9 mouse cellular contexts compared by ENCODE assay signal in the genomic region with DNA sequence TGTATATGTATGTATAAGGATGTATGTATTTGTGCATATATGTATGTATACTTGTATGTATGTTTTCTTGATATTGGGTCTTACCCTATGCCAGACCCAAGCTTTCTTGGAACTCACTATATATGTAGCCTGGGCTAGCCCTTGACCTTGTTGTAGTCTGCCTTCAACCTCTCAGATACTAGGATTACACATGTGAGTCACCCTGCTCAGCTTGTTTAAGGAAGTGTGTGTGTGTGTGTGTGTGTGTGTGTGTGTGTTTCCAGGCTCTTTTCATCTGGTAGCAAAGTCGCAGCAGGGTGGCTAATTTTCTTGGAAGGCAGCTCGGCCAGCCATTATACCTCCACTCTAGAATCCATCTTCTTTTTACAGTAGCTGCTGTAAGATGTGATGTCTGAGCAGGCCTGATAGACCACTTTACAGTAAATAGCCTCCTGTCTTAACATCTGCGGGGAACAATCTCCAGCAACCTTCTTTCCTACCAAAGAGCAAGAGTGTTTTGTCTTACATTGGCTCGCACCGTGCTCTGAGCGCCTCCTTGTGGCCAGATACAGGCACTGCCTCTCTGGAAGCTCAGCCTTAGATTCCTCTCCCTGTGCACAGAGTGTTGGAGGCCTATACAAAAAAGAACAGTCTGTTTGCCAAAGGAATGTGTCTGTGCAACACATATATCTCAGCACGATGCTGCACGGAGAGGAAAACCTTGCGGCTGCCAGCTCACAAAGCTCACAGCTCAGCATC. TPM values are rescaled to one million over a fixed set of nuclear protein-coding genes. Genes with fewer than 3 reads are reported as not detected.
DNase-seq lines count a peak whose midpoint lies in the region; ATAC-seq and TF ChIP-seq lines count a peak whose summit lies in the region.
"Had no signal": no experiment of that assay in that cellular context is flagged by ENCODE, and none has a peak within 500 bp of the region (broad histone marks: within the 10 kb centered on the region; RNA-seq: fewer than 3 reads in every experiment).

No protein-coding gene starts in this region.

- no peaks in the 10 kb centered on the region for H3K9me3 ChIP-seq in embryonic facial prominence, embryonic 15.5 days (replicated peaks)
- no peaks in the 10 kb centered on the region for H3K9me3 ChIP-seq in heart, embryonic 15.5 days (replicated peaks)
- no peaks in the 10 kb centered on the region for H3K9me3 ChIP-seq in liver, embryonic 11.5 days (ENCODE audit: control insufficient read depth, low read length)
- H3K9me3 ChIP-seq in neural tube, embryonic 11.5 days (ENCODE audit: control insufficient read depth, low read length): no peaks in the 10 kb centered on the region
- H3K9me3 ChIP-seq in stomach, embryonic 16.5 days (replicated peaks; ENCODE audit: control insufficient read depth, low read length): no peaks in the 10 kb centered on the region

- no peak overlapping the region for H3K4me2 ChIP-seq in embryonic facial prominence, embryonic 15.5 days (replicated peaks)
- H3K4me2 ChIP-seq in heart, embryonic 15.5 days: no peak overlapping the region
- H3K4me2 ChIP-seq in liver, embryonic 11.5 days: no peak overlapping the region
- no peak overlapping the region for H3K4me2 ChIP-seq in neural tube, embryonic 11.5 days (ENCODE audit: low read depth)
- no peak overlapping the region for H3K4me2 ChIP-seq in stomach, embryonic 16.5 days (ENCODE audit: low read depth, low read length)

- no peak overlapping the region for H3K27ac ChIP-seq in bone marrow macrophage, adult 2 months (ENCODE audit: insufficient read depth, low read depth, low read length)
- 0 out of 2 replicates have a peak overlapping the region, but pooled peaks have one; percentile 55 for H3K27ac ChIP-seq in embryonic facial prominence, embryonic 15.5 days (replicated peaks)
- H3K27ac ChIP-seq in heart, embryonic 15.5 days: no peak overlapping the region
- no peak overlapping the region for H3K27ac ChIP-seq in liver, embryonic 11.5 days (ENCODE audit: low read depth, low read length)
- H3K27ac ChIP-seq in neural tube, embryonic 11.5 days (ENCODE audit: low read depth, low read length): 0 out of 2 replicates have a peak overlapping the region, but pooled peaks have one; percentile 6
- no peak overlapping the region for H3K27ac ChIP-seq in stomach, embryonic 16.5 days (ENCODE audit: low read length)

- H3K27me3 ChIP-seq in embryonic facial prominence, embryonic 15.5 days: no peaks in the 10 kb centered on the region; the same call in 1 of the 2 replicates
- no peaks in the 10 kb centered on the region for H3K27me3 ChIP-seq in heart, embryonic 15.5 days
- H3K27me3 ChIP-seq in liver, embryonic 11.5 days (replicated peaks; ENCODE audit: control insufficient read depth, insufficient read depth, low read length): no peaks in the 10 kb centered on the region
- H3K27me3 ChIP-seq in neural tube, embryonic 11.5 days (ENCODE audit: control insufficient read depth, insufficient read depth, low read length): no peaks in the 10 kb centered on the region
- H3K27me3 ChIP-seq in stomach, embryonic 16.5 days (ENCODE audit: control insufficient read depth, insufficient read depth, low read length): no peaks in the 10 kb centered on the region

- TF ChIP-seq POLR2A in bone marrow macrophage, adult 2 months (IDR thresholded peaks at IDR 0.05; ENCODE audit: borderline replicate concordance, low read depth, low read length): no peak

- 15% methylated on average over 9 of the region's 9 CpGs for WGBS in embryonic facial prominence, embryonic 15.5 days
- 23% methylated on average over 9 of the region's 9 CpGs for WGBS in heart, embryonic 15.5 days
- WGBS in liver, embryonic 11.5 days: 24% methylated on average over 9 of the region's 9 CpGs
- 23% methylated on average over 9 of the region's 9 CpGs for WGBS in neural tube, embryonic 11.5 days
- 17% methylated on average over 9 of the region's 9 CpGs for WGBS in stomach, embryonic 16.5 days

- H3K9ac ChIP-seq in embryonic facial prominence, embryonic 15.5 days: no peak overlapping the region
- no peak overlapping the region for H3K9ac ChIP-seq in heart, embryonic 15.5 days
- H3K9ac ChIP-seq in liver, embryonic 11.5 days (ENCODE audit: low read depth, low read length): no peak overlapping the region
- H3K9ac ChIP-seq in neural tube, embryonic 11.5 days (ENCODE audit: low read length): no peak overlapping the region
- H3K9ac ChIP-seq in stomach, embryonic 16.5 days (ENCODE audit: low read length): no peak overlapping the region

- ATAC-seq in embryonic facial prominence, embryonic 15.5 days (ENCODE audit: insufficient number of reproducible peaks, low FRiP score, low TSS enrichment, low read depth): peak; percentile 58; the same call in 1 of the 2 replicates
- 0 out of 2 replicates have a peak, but pooled peaks have one; percentile 39 for ATAC-seq in heart, embryonic 15.5 days (replicated peaks; ENCODE audit: insufficient number of reproducible peaks, insufficient read depth, low FRiP score, low read depth)
- ATAC-seq in liver, embryonic 11.5 days (replicated peaks; ENCODE audit: low FRiP score): no peak; the same call in 1 of the 2 replicates
- ATAC-seq in neural tube, embryonic 11.5 days (ENCODE audit: insufficient read depth, low FRiP score, low TSS enrichment): peak; percentile 48; the same call in 1 of the 2 replicates
- peak; percentile 74 for ATAC-seq in stomach, embryonic 16.5 days (ENCODE audit: insufficient read depth, low FRiP score)

- H3K36me3 ChIP-seq in embryonic facial prominence, embryonic 15.5 days: no peaks in the 10 kb centered on the region
- no peaks in the 10 kb centered on the region for H3K36me3 ChIP-seq in heart, embryonic 15.5 days
- no peaks in the 10 kb centered on the region for H3K36me3 ChIP-seq in liver, embryonic 11.5 days (ENCODE audit: control insufficient read depth, insufficient read depth, low read length)
- no peaks in the 10 kb centered on the region for H3K36me3 ChIP-seq in neural tube, embryonic 11.5 days (ENCODE audit: control insufficient read depth, insufficient read depth, low read length)
- H3K36me3 ChIP-seq in stomach, embryonic 16.5 days (ENCODE audit: control insufficient read depth, insufficient read depth, low read length): no peaks in the 10 kb centered on the region

- no peaks in the 10 kb centered on the region; the same call in 1 of the 2 replicates for H3K4me1 ChIP-seq in bone marrow macrophage, adult 2 months (ENCODE audit: control insufficient read depth, insufficient read depth, low read length)
- peaks cover 9% of the 10 kb centered on the region; the same call in 1 of the 2 replicates for H3K4me1 ChIP-seq in embryonic facial prominence, embryonic 15.5 days
- H3K4me1 ChIP-seq in heart, embryonic 15.5 days (replicated peaks): no peaks in the 10 kb centered on the region
- no peaks in the 10 kb centered on the region for H3K4me1 ChIP-seq in liver, embryonic 11.5 days (replicated peaks; ENCODE audit: control insufficient read depth, insufficient read depth, low read length)
- no peaks in the 10 kb centered on the region for H3K4me1 ChIP-seq in neural tube, embryonic 11.5 days (ENCODE audit: control insufficient read depth, insufficient read depth, low read length)
- H3K4me1 ChIP-seq in stomach, embryonic 16.5 days (ENCODE audit: control insufficient read depth, insufficient read depth, low read length): no peaks in the 10 kb centered on the region

- no peak overlapping the region for H3K4me3 ChIP-seq in bone marrow macrophage, adult 2 months (ENCODE audit: insufficient read depth, low read length)
- H3K4me3 ChIP-seq in embryonic facial prominence, embryonic 15.5 days (replicated peaks): no peak overlapping the region
- H3K4me3 ChIP-seq in heart, embryonic 15.5 days: no peak overlapping the region
- no peak overlapping the region for H3K4me3 ChIP-seq in liver, embryonic 11.5 days (ENCODE audit: low read depth, low read length)
- no peak overlapping the region for H3K4me3 ChIP-seq in neural tube, embryonic 11.5 days (ENCODE audit: low read depth, low read length)
- H3K4me3 ChIP-seq in stomach, embryonic 16.5 days (replicated peaks; ENCODE audit: low read length): no peak overlapping the region
- H3K4me3 ChIP-seq: erythroblast, embryonic 14.5 days had no signal

- peak; percentile 67 for DNase-seq in CD4-positive helper T cell, adult 2 months (ENCODE audit: low read depth, low spot score)
- peak; percentile 73 for DNase-seq in kidney, postnatal 14 days
- peak; percentile 64 for DNase-seq in liver, embryonic 11.5 days (ENCODE audit: low spot score)
- DNase-seq in neural tube, embryonic 11.5 days (ENCODE audit: low spot score): peak; percentile 86

- TF ChIP-seq CTCF in bone marrow macrophage, adult 2 months (IDR thresholded peaks at IDR 0.05; ENCODE audit: low read depth, low read length): peak; percentile 85

RNA-seq across cellular contexts. Expression of a gene that starts 29.4 kb away (rescaled TPM):
- 17.9 and 19.7 TPM in 2 replicates for polyA plus RNA-seq in bone marrow macrophage, adult 2 months (2012; ENCODE audit: insufficient read depth, insufficient read length, missing spikeins)
- polyA plus RNA-seq in embryonic facial prominence, embryonic 15.5 days (2015; fragmentation: Nextera tagmentation; extraction: Ambion mirVana): 8.0 and 8.2 TPM in 2 replicates
- 6.5 and 6.8 TPM in 2 replicates for polyA plus RNA-seq in heart, embryonic 15.5 days (2015; fragmentation: Nextera tagmentation; extraction: Ambion mirVana)
- polyA plus RNA-seq in liver, embryonic 11.5 days (2014; fragmentation: Nextera tagmentation; extraction: Ambion mirVana): 13.4 and 18.1 TPM in 2 replicates
- polyA plus RNA-seq in neural tube, embryonic 11.5 days (2014; fragmentation: Nextera tagmentation; extraction: Ambion mirVana): 13.2 and 14.4 TPM in 2 replicates
- polyA plus RNA-seq in stomach, embryonic 16.5 days (2015; fragmentation: Nextera tagmentation; extraction: Ambion mirVana): 2.2 and 3.0 TPM in 2 replicates

Comparison
In these comparisons a context has a peak if more than half of its experiments do, and no peak if none do; other contexts are left out.
1. H3K27ac ChIP-seq: peak in embryonic facial prominence, embryonic 15.5 days (single experiment) and neural tube, embryonic 11.5 days (single experiment); none in bone marrow macrophage, adult 2 months (single experiment), heart, embryonic 15.5 days (single experiment), liver, embryonic 11.5 days (single experiment) and stomach, embryonic 16.5 days (single experiment).
2. Peak in every context shown above with its lines, with median percentiles within 50 percentile points of each other: DNase-seq.